Mouse (Mus musculus): ENCODE measurements around the gene Cnn3.

- TF ChIP-seq POLR2A (IDR thresholded peaks at IDR 0.05; ENCODE audit: borderline replicate concordance, control insufficient read depth, low read depth, low read length) (no peak), CTCF (IDR thresholded peaks at IDR 0.05; ENCODE audit: control insufficient read depth, insufficient read depth, low read length) (no peak)
Observed at GRCm38 (mm10) chr3:121401384-121401783, 24.9 kb upstream of the Cnn3 start.
